Mouse (Mus musculus) megakaryocyte, embryonic 14.5 days (primary cell): Measurements from ENCODE around the gene Zranb3. TPM values are rescaled to one million over a fixed set of nuclear protein-coding genes. Genes with fewer than 3 reads are reported as not detected.

Experiments
- H3K27me3 ChIP-seq: replicated peaks from 2 replicates; pipeline ENCODE3; 2012; ENCODE audit warnings: inconsistent platforms
- H3K36me3 ChIP-seq: replicated peaks from 2 replicates; pipeline ENCODE3; 2012; ENCODE audit warnings: low read length, inconsistent platforms, mixed read lengths
- H3K4me1 ChIP-seq: 2 replicates; pipeline ENCODE4 v1.6.1; 2012; ENCODE audit warnings: inconsistent platforms
- H3K4me3 ChIP-seq: replicated peaks from 2 replicates; pipeline ENCODE3; 2012; ENCODE audit warnings: moderate library complexity, mild to moderate bottlenecking, inconsistent platforms
- H3K9me3 ChIP-seq: 2 replicates; pipeline ENCODE4 v1.6.1; 2012; ENCODE audit warnings: inconsistent platforms
- FLI1 ChIP-seq: IDR thresholded peaks from 2 replicates; pipeline ENCODE4 v1.6.1; 2012; ENCODE audit warnings: low read length, inconsistent platforms, mixed read lengths
- GATA1 ChIP-seq: IDR thresholded peaks from 3 replicates; pipeline ENCODE4 v1.6.1; 2012; ENCODE audit warnings: mixed read lengths, low read length, inconsistent platforms, borderline replicate concordance
- polyA plus RNA-seq: library from polyadenylated mRNA; stranded (reverse); fragments of >175 nt; gene quantifications from 2 replicates; pipeline ENCODE4 v1.2.3, GENCODE M21; 2012; ENCODE audit warnings: low replicate concordance; ENCODE audit not compliant: insufficient read depth

Zranb3 gene
- polyA plus RNA-seq, 1 experiment, result 0.64 TPM

DNA sequence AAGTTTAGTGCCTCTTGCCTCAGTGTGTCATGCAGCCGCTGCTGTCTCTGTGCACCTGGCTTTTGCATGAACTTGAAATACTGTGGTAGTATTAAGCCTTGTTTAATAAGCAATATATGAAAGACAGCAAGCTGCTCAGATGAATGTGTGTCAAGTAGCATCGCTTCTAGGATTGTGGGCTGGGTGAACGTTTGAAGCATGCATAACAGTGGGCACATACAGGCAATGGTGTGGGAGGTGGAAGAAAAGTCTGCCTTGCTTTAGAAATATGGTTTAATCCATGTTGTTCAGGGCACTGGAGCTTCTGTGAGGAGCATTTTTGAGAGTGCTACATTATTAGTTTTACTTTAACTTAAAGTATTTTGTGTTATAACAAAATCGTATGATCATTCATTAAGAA lies 109.0 kb downstream of the Zranb3 start:
- peaks cover 66% of the 10 kb centered on the region for H3K36me3 ChIP-seq
- peaks cover 4% of the 10 kb centered on the region for H3K9me3 ChIP-seq
- peaks cover 47% of the 10 kb centered on the region for H3K4me1 ChIP-seq
- no peak overlapping the region for H3K4me3 ChIP-seq
- TF ChIP-seq GATA1, result no peak
- TF ChIP-seq FLI1, result no peak
- H3K27me3 ChIP-seq, result no peaks in the 10 kb centered on the region

DNA sequence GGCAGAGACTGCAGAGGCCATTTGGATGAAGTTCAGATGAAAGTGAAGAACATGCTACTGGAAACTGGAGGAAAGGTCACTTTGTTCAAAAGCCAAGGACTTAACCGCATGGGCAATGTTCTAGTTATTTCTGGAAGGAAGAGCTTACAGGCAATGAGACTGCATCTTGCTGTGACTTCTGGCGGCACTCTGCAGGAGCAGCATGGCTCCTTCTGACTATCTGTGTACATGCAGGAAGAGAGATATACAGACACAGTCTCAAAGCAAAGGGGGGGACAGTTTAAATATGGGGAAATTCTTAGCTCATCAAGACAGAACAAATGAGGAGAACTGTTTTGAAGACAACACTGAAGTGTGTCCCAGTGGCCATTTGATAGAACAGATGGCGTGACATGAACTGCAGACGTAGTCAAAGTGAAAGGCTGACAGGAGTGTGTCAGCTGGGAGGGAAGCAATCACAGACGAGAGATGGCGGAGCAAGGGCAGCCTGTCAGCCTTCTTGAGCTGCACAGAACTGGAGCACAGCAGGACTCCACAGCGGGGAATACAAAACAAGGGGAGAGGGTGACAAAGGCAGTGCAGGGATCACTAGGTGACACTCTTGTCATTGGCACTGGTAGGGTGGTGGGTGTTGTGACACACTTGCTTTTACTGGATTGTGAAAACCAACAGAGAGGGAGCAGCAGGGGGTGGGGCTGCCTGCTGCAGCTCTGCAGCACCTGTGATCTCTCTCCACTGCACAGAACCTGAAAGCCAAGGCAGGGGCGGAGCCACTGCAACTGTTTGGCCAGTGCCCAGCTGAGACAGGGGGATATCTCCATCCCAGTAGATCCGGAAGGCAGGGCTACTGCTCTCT lies 112.7 kb downstream of the Zranb3 start:
- peaks cover 64% of the 10 kb centered on the region for H3K4me1 ChIP-seq
- H3K9me3 ChIP-seq, result no peaks in the 10 kb centered on the region
- H3K27me3 ChIP-seq, result no peaks in the 10 kb centered on the region
- peaks cover 58% of the 10 kb centered on the region for H3K36me3 ChIP-seq
- TF ChIP-seq GATA1 (no peak), FLI1 (no peak)
- peak overlapping the region; percentile 87 for H3K4me3 ChIP-seq

- no peaks in the 10 kb centered on the region for H3K9me3 ChIP-seq
- peaks cover 61% of the 10 kb centered on the region for H3K36me3 ChIP-seq
- H3K4me1 ChIP-seq, result peaks cover 68% of the 10 kb centered on the region
- no peaks in the 10 kb centered on the region for H3K27me3 ChIP-seq
- TF ChIP-seq GATA1 (no peak), FLI1 (no peak)
- H3K4me3 ChIP-seq, result no peak overlapping the region
Measured at GRCm38 (mm10) chr1:127989387-127989786, 113.5 kb downstream of the Zranb3 start.

- H3K36me3 ChIP-seq, result peaks cover 59% of the 10 kb centered on the region
- no peaks in the 10 kb centered on the region for H3K9me3 ChIP-seq
- peaks cover 72% of the 10 kb centered on the region for H3K4me1 ChIP-seq
- no peak for TF ChIP-seq GATA1
- no peak for TF ChIP-seq FLI1
- no peaks in the 10 kb centered on the region for H3K27me3 ChIP-seq
- no peak overlapping the region for H3K4me3 ChIP-seq
Measured at GRCm38 (mm10) chr1:127988246-127988645, 114.6 kb downstream of the Zranb3 start.

GRCm38 (mm10) chr1:127985391-127985790 lies 117.5 kb downstream of the Zranb3 start:
- no peak overlapping the region for H3K4me3 ChIP-seq

GRCm38 (mm10) chr1:127983274-127983993 lies 119.4 kb downstream of the Zranb3 start:
- no peak overlapping the region for H3K4me3 ChIP-seq
- TF ChIP-seq FLI1, result no peak
- no peak for TF ChIP-seq GATA1
- H3K4me1 ChIP-seq, result peaks cover 70% of the 10 kb centered on the region
- no peaks in the 10 kb centered on the region for H3K27me3 ChIP-seq
- no peaks in the 10 kb centered on the region for H3K9me3 ChIP-seq
- peaks cover 34% of the 10 kb centered on the region for H3K36me3 ChIP-seq

More at GRCm38 (mm10) chr1:127985391-127985790, 117.5 kb downstream of the Zranb3 start:
- TF ChIP-seq GATA1, result no peak
- Histone ChIP-seq H3K36me3 (peaks cover 34% of the 10 kb centered on the region), H3K4me1 (peaks cover 74% of the 10 kb centered on the region), H3K27me3 (no peaks in the 10 kb centered on the region), H3K9me3 (no peaks in the 10 kb centered on the region)

DNA sequence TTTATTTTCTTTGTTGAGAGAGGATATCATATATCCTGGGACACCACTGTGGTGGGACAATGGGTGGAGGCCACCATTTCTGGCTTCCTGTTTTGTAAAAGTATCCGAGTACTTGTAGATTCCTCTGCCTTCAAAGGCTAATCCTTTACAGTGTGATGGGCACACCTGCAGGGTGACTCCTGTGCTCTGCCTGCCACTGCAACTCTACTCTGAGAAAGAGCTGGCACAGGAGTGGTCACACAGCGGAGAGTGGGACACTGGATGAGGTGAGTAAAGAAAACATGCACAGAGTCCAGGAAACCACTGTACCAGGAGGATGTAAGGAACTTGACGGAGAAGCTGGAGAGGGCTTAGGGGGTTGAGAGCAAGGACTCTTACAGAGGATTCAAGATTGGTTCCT lies 120.6 kb downstream of the Zranb3 start:
- H3K9me3 ChIP-seq, result no peaks in the 10 kb centered on the region
- H3K27me3 ChIP-seq, result no peaks in the 10 kb centered on the region
- peaks cover 71% of the 10 kb centered on the region for H3K4me1 ChIP-seq
- H3K36me3 ChIP-seq, result peaks cover 26% of the 10 kb centered on the region
- H3K4me3 ChIP-seq, result no peak overlapping the region
- TF ChIP-seq FLI1 (no peak), GATA1 (no peak)

DNA sequence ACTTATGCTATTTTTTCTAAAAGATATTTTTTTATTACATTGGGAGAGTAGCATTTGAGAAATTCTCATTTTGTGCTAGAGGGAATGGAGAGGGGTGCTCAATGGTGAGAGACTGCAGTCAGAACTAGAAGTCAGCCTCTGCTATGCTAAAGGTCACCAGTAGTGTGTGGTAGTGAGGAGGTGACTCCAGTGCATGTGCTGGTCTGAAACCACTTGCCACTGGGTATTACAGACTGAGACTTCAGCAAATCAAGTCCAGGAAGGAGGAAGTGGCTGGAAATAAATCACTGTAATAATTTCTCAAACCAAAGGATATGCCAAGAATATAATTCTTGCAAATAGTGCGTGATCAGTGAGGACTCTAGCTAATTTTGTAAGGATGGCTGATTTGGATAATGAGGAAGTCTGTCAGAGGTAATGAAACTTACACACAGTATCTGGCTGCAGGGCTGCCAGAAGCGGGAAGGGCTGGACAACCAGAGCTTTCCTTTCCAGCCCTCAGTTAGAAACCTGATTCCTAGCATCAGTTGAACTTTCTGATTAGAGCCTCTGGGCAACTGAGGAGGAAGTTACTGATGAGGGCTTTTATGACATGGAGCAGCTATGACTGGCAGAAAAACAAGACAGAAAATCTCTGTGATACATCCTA lies 121.8 kb downstream of the Zranb3 start:
- Histone ChIP-seq H3K36me3 (peaks cover 23% of the 10 kb centered on the region), H3K4me1 (peaks cover 74% of the 10 kb centered on the region), H3K9me3 (no peaks in the 10 kb centered on the region), H3K4me3 (no peak overlapping the region), H3K27me3 (no peaks in the 10 kb centered on the region)
- no peak for TF ChIP-seq GATA1
- TF ChIP-seq FLI1, result no peak

DNA sequence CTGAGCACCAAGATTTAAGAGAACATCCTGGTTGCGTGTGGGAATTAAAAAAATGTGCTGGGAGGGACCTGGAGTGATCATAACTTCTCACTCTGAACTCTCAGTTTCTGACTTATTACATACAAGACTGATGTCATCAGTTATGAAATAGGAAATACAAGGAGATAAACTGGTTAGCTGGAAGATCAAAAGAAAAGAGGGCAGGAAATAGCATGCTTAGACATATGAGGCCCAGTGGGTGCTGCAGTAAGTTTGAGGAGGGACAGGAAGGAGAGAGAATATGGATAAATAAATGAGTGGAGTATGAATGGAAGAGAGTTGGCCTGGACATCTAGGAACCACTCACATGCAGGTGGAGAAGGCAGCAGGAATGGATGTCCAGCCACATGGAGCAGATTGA lies 124.7 kb downstream of the Zranb3 start:
- H3K4me3 ChIP-seq, result no peak overlapping the region
- no peaks in the 10 kb centered on the region for H3K27me3 ChIP-seq
- TF ChIP-seq GATA1 (no peak), FLI1 (no peak)
- peaks cover 18% of the 10 kb centered on the region for H3K36me3 ChIP-seq
- peaks cover 68% of the 10 kb centered on the region for H3K4me1 ChIP-seq
- no peaks in the 10 kb centered on the region for H3K9me3 ChIP-seq

DNA sequence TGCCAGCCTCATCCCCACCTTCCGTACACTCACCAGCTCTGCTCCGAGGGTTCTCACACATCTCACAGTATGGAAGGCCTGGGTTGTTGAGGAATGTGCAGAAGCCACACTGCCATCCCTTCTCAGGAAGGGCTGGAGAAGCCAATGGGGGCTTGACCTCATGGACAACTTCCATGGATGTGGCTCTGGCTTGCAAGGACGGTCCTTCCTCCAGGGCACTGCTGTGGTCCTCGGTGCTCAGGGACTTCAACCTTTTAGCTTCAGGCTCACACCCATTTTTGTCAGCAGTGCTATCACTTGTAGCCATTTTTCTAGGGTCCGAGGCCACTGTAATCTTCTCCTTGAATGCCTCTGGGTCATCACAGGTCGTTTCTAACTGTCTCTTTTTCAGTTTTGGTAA lies 126.7 kb downstream of the Zranb3 start:
- TF ChIP-seq GATA1 (no peak), FLI1 (no peak)
- H3K27me3 ChIP-seq, result no peaks in the 10 kb centered on the region
- H3K4me3 ChIP-seq, result peak overlapping the region; percentile 62
- H3K9me3 ChIP-seq, result no peaks in the 10 kb centered on the region
- H3K4me1 ChIP-seq, result peaks cover 57% of the 10 kb centered on the region
- H3K36me3 ChIP-seq, result peaks cover 29% of the 10 kb centered on the region
